Comparison of ENCODE assay signal across 22 mouse cellular contexts in the genomic region with DNA sequence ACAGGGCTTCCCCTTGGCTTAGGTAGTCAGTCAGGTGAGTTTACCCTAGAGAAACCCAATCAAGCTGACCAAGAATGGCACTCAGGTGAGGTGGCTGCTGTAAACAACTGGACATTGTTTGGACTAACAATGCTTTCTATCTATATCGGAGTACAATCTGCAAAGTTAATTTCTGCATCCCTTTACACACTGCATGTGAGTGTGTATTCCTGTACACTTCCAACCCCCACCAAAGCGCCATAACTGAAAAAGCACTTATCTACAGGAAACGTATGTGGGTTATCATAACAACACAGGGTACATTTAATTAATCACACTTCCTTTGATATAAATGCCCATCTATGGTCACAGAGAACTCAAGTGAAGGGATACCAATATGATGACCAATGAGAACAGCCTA.
DNase-seq lines count a peak whose midpoint lies in the region; ATAC-seq and TF ChIP-seq lines count a peak whose summit lies in the region.
"Had no signal": no experiment of that assay in that cellular context is flagged by ENCODE, and none has a peak within 500 bp of the region (broad histone marks: within the 10 kb centered on the region; RNA-seq: fewer than 3 reads in every experiment).

No protein-coding gene starts in this region.

- no peak for TF ChIP-seq CTCF in gastrocnemius, adult 2 months (IDR thresholded peaks at IDR 0.05)
- no peak for TF ChIP-seq CTCF in heart, postnatal 0 days (IDR thresholded peaks at IDR 0.05; ENCODE audit: low read depth)

- WGBS in heart, postnatal 0 days = 58% methylated on average over 3 of the region's 3 CpGs
- WGBS in lung, embryonic 16.5 days = 58% methylated on average over 3 of the region's 3 CpGs

- peaks cover 31% of the 10 kb centered on the region for H3K4me1 ChIP-seq in heart, postnatal 0 days (ENCODE audit: control insufficient read depth, insufficient read depth)
- H3K4me1 ChIP-seq in lung, embryonic 16.5 days (replicated peaks; ENCODE audit: control insufficient read depth, insufficient read depth, low read length) = peaks cover 26% of the 10 kb centered on the region
- H3K4me1 ChIP-seq: hindbrain, embryonic 10.5 days had no signal

- no peak overlapping the region for H3K4me3 ChIP-seq in gastrocnemius, adult 2 months
- H3K4me3 ChIP-seq in heart, postnatal 0 days (ENCODE audit: low read depth, low read length) = no peak overlapping the region
- no peak overlapping the region for H3K4me3 ChIP-seq in lung, embryonic 16.5 days (ENCODE audit: low read length)
- H3K4me3 ChIP-seq: hindbrain, embryonic 10.5 days; left cerebral cortex, adult 2 months; megakaryocyte, embryonic 14.5 days had no signal

- no peak overlapping the region for H3K4me2 ChIP-seq in heart, postnatal 0 days (ENCODE audit: low read depth, low read length)
- H3K4me2 ChIP-seq in lung, embryonic 16.5 days (ENCODE audit: low read depth, low read length) = no peak overlapping the region

- intact Hi-C loops in gastrocnemius, adult 2 months (cut with DNase I) = no loop called here
- intact Hi-C loops in left cerebral cortex, postnatal 14 days (cut with DNase I) = no loop called here

- H3K27me3 ChIP-seq in heart, postnatal 0 days (ENCODE audit: control insufficient read depth, insufficient read depth, low read length) = no peaks in the 10 kb centered on the region
- no peaks in the 10 kb centered on the region for H3K27me3 ChIP-seq in lung, embryonic 16.5 days (ENCODE audit: control insufficient read depth, insufficient read depth, low read depth, low read length)
- H3K27me3 ChIP-seq: megakaryocyte, embryonic 14.5 days had no signal

- TF ChIP-seq EP300 in heart, postnatal 0 days (IDR thresholded peaks at IDR 0.05; ENCODE audit: low read depth) = peak; percentile 98

- H3K27ac ChIP-seq in gastrocnemius, adult 2 months = peak overlapping the region; percentile 81
- H3K27ac ChIP-seq in heart, postnatal 0 days (ENCODE audit: low read depth) = peak overlapping the region; percentile 13; the same call in 1 of the 2 replicates
- H3K27ac ChIP-seq in lung, embryonic 16.5 days (ENCODE audit: low read length) = peak overlapping the region; percentile 76
- H3K27ac ChIP-seq: hindbrain, embryonic 10.5 days; hindbrain, postnatal 0 days; left cerebral cortex, adult 2 months; liver, embryonic 14.5 days had no signal

- no peak for DNase-seq in gastrocnemius, adult 2 months
- DNase-seq in gastrocnemius, adult 8-10 months (ENCODE audit: low spot score in 2 of 2) = no peak
- DNase-seq in heart, postnatal 0 days (ENCODE audit: low spot score) = no peak
- no peak for DNase-seq in heart, postnatal 4 days
- no peak for DNase-seq in lung, postnatal 4 days
- no peak for DNase-seq in left cerebral cortex, postnatal 14 days (ENCODE audit: low spot score in 2 of 2)
- DNase-seq: adrenal gland, postnatal 10 days; cerebellum, adult 9-11 months; embryo, embryonic 11 days; kidney, adult 18-20 months; kidney, postnatal 10 days; right cerebral cortex, postnatal 4 days had no signal

- H3K36me3 ChIP-seq in heart, postnatal 0 days (replicated peaks; ENCODE audit: control insufficient read depth, insufficient read depth, low read length) = peaks cover 16% of the 10 kb centered on the region; the same call in 1 of the 2 replicates
- H3K36me3 ChIP-seq in lung, embryonic 16.5 days (ENCODE audit: control insufficient read depth, insufficient read depth, low read length) = peaks cover 3% of the 10 kb centered on the region; the same call in 1 of the 2 replicates
- H3K36me3 ChIP-seq: hindbrain, embryonic 10.5 days had no signal

- peak; percentile 45 for ATAC-seq in heart, postnatal 0 days (ENCODE audit: insufficient read depth, low read depth)
- ATAC-seq in lung, embryonic 16.5 days (ENCODE audit: low read depth) = peak; percentile 59
- ATAC-seq in megakaryocyte-erythroid progenitor cell, adult 5-6 weeks (replicated peaks; ENCODE audit: low FRiP score, low TSS enrichment, poor library complexity, severe bottlenecking) = peak; percentile 82
- ATAC-seq: activated CD4-positive, CD25-positive, alpha-beta regulatory T cell, adult 4 months; CD4-positive, CD25-positive, alpha-beta regulatory T cell, adult 4 months; forebrain, embryonic 16.5 days; hindbrain, postnatal 0 days had no signal

- H3K9me3 ChIP-seq in heart, postnatal 0 days (replicated peaks; ENCODE audit: control insufficient read depth, low read length) = no peaks in the 10 kb centered on the region
- no peaks in the 10 kb centered on the region for H3K9me3 ChIP-seq in lung, embryonic 16.5 days (ENCODE audit: control insufficient read depth, low read length)
- H3K9me3 ChIP-seq: hindbrain, embryonic 10.5 days; megakaryocyte, embryonic 14.5 days had no signal

- H3K9ac ChIP-seq in heart, postnatal 0 days (replicated peaks; ENCODE audit: low read depth, low read length) = no peak overlapping the region
- no peak overlapping the region for H3K9ac ChIP-seq in lung, embryonic 16.5 days (ENCODE audit: low read length)
- H3K9ac ChIP-seq: liver, embryonic 14.5 days had no signal

Comparison
In these comparisons a context has a peak if more than half of its experiments do, and no peak if none do; other contexts are left out.
1. H3K27ac ChIP-seq: peak in every context shown above with its lines; median percentile 81 in gastrocnemius, adult 2 months; 76 in lung, embryonic 16.5 days; 13 in heart, postnatal 0 days.